Mouse (Mus musculus) CH12.LX (cell line): Measurements from ENCODE around the gene Nfia.

Experiments
- CHD2 ChIP-seq: IDR thresholded peaks from 2 replicates; pipeline ENCODE4 v1.6.1; 2011; ENCODE audit warnings: low read length, improper control_type of control experiment
- CTCF ChIP-seq, 2 experiments: IDR thresholded peaks in 1 of 2; conservative IDR thresholded peaks in 1 of 2; 2 replicates each; pipeline ENCODE4 v1.5.1; 2011 to 2012; ENCODE audit warnings: low read depth in 2 of 2, low read length in 2 of 2, improper control_type of control experiment in 1 of 2, inconsistent platforms in 1 of 2, mild to moderate bottlenecking in 1 of 2, moderate library complexity in 1 of 2
- SIN3A ChIP-seq: IDR thresholded peaks from 2 replicates; pipeline ENCODE4 v1.6.1; 2012; ENCODE audit warnings: low read length, improper control_type of control experiment, inconsistent platforms
- ZNF384 ChIP-seq: IDR thresholded peaks from 2 replicates; pipeline ENCODE4 v1.6.1; 2012; ENCODE audit warnings: low read depth, low read length, improper control_type of control experiment, inconsistent platforms

DNA sequence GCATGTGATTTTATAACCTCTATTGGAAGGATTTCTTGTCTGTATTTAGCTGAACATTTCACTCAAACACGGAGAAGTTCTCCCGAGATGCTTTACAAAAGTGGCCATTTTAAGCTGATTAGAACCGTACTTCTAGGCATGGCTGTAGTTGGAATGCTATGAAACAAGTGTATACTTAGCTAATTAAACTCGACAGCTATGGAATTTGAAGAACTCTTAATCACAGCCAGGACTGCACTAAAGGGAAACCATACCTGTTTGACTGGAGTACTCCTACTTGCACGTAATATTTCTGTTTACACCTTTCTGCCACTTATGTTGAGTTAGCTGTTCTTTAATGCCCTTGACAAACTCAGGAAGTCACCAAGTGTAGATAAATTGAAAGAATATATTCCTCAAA lies 79.2 kb downstream of the Nfia start:
- TF ChIP-seq CTCF (conservative IDR thresholded peaks at IDR 0.05 in 1 of 2, IDR thresholded peaks at IDR 0.05 in 1 of 2; ENCODE audit: low read depth in 2 of 2, low read length in 2 of 2) (no peak), SIN3A (no peak), ZNF384 (no peak), CHD2 (no peak)
